Mouse (Mus musculus) heart, postnatal 25 days (tissue): ENCODE data around the gene Tcp11l1. TPM values are rescaled to one million over a fixed set of nuclear protein-coding genes. Genes with fewer than 3 reads are reported as not detected.

Experiments used
- DNase-seq: peaks from one replicate; pipeline ENCODE4 v3.0.0; 2022; ENCODE audit warnings: low spot score
- intact Hi-C: fragments of 180-260 bp; cut with DNase I; formaldehyde crosslinking; loops from one replicate; pipeline ENCODE4 v1.15.1; 2025
- total RNA-seq, 2 experiments: library from RNA; stranded (reverse); gene quantifications; 2 replicates each; pipeline ENCODE4 v1.2.3; 2021

Gene Tcp11l1
- total RNA-seq: 1 to 10 TPM; 6.0 to 7.3 TPM

- DNase-seq: peak; percentile 36
- intact Hi-C loops: no loop called here
Observed at GRCm38 (mm10) chr2:104711585-104712485, at the start of gene Tcp11l1. Tcp11l1 (minus strand) TSS chr2:104712169.

- no peak for DNase-seq
- intact Hi-C loops: loop anchor here (10.0 kb wide), 1 partner anchor 306 kb away; no protein-coding TSS in a partner anchor
Observed at GRCm38 (mm10) chr2:104750611-104751010, 38.6 kb upstream of the Tcp11l1 start.

- DNase-seq: no peak
- intact Hi-C loops: no loop called here
Observed at GRCm38 (mm10) chr2:104748652-104749183, 36.7 kb upstream of the Tcp11l1 start.

- DNase-seq: no peak
- intact Hi-C loops: no loop called here
Observed at GRCm38 (mm10) chr2:104746251-104746650, 34.3 kb upstream of the Tcp11l1 start.

DNA sequence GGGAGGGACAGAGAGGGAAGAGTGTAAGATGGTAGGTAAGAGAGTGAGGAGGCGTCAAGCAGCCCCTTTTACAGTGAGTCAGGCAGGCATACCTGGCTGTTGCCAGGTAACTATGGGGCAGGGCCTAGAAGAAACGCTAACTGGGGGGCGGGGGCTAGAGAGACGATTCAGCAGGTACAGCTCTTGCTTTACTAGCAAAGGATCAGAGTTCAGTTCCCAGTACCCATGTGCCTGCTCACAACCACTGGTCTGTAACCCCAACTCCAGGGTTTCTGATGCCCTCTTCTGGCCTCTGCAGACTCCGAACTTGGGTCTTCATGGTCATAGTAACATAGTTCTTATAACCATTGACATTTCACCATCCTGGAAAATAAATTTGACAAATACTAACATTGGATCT lies 32.0 kb upstream of the Tcp11l1 start:
- DNase-seq: no peak
- intact Hi-C loops: loop anchor here (5.0 kb wide), 1 partner anchor 57 kb away; no protein-coding TSS in a partner anchor

- intact Hi-C loops: loop anchor here (5.0 kb wide), 1 partner anchor 56 kb away; no protein-coding TSS in a partner anchor
- DNase-seq: no peak
Observed at GRCm38 (mm10) chr2:104743160-104743559, 31.2 kb upstream of the Tcp11l1 start.

GRCm38 (mm10) chr2:104742741-104743064 lies 30.7 kb upstream of the Tcp11l1 start, which contains the start of gene Depdc7:
Depdc7 (minus strand) TSS chr2:104742878.
- intact Hi-C loops: loop anchor here (5.0 kb wide), 1 partner anchor 55 kb away; no protein-coding TSS in a partner anchor
- DNase-seq: peak; percentile 74

DNA sequence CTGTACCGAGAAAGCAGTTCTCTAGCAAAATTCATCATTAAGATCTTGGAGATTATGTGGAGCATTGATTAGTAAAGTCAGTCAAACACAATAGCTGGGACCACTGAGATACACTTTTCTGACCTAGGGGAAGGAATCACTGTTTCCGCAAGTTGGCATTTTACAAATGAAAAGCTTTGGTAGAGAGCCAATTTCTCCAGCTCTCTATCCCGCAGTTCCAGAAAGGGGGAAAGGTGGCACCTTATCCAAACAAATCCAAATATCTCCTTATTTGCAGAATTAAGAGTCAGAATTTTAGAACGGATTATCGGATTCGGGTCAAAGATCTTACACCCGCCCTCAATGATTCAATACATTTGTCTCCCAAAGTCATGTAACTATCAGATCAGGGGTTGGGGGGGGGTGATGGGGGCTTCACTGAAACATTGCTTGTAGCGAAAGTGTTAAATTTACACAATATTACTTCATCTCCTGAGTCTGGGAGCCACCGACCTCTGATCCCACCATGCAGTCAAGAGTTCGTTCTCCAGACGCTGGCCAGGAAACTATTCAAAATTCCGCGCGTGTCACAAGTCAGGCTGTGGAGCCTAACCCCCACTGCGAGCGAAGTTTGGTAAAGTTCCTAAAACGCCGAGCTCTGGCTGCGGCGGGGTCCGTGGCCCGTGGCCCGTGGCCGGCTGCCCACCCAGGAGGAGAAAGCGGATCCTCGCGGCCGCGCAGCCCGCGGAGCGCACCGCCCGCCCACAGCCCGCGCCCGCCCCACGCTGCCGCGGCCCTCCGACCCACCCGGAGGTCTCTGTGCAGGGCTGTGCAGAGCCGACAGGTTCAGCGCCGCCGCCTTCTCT lies 30.1 kb upstream of the Tcp11l1 start:
- no peak for DNase-seq
- intact Hi-C loops: loop anchor here (5.0 kb wide), 1 partner anchor 55 kb away; no protein-coding TSS in a partner anchor

GRCm38 (mm10) chr2:104741015-104741758 lies 29.2 kb upstream of the Tcp11l1 start:
- DNase-seq: no peak
- intact Hi-C loops: loop anchor here (5.0 kb wide), 1 partner anchor 54 kb away; no protein-coding TSS in a partner anchor

DNA sequence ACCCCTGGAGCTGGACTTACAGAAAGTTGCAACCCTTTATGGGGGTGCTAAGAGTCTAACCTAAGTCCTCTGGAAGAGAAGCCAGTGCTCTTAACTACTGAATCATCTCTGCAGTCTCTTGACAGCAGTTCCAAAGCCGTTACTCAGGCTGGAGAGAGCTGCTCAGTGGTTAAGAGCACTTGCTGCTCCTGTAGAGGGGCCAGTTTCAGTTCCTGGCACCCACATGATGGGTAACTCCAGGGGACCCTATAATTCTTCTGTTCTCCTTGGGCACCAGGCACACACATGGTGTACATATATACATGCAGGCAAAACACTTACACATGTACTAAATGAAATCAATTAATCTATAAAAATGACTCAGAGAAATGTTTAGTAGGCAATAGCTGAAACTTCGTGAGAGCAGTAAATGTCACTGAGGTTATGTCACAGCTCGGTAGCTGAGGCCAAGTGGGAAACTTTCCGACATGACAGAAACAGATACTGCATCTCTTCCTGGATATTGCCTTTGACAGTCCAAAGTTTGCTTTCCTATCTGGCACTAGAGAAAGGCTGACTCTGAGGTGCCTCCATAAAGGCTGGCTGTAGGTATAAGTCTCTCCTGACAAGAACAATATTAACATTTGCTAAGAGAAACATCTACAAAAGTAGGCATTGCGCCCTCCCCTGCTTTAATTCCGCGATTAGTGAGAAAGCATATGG lies 28.4 kb upstream of the Tcp11l1 start:
- DNase-seq: no peak
- intact Hi-C loops: loop anchor here (5.0 kb wide), 1 partner anchor 53 kb away; no protein-coding TSS in a partner anchor

- DNase-seq: no peak
- intact Hi-C loops: loop anchor here (5.0 kb wide), 1 partner anchor 52 kb away; no protein-coding TSS in a partner anchor
Observed at GRCm38 (mm10) chr2:104739691-104740090, 27.7 kb upstream of the Tcp11l1 start.

DNA sequence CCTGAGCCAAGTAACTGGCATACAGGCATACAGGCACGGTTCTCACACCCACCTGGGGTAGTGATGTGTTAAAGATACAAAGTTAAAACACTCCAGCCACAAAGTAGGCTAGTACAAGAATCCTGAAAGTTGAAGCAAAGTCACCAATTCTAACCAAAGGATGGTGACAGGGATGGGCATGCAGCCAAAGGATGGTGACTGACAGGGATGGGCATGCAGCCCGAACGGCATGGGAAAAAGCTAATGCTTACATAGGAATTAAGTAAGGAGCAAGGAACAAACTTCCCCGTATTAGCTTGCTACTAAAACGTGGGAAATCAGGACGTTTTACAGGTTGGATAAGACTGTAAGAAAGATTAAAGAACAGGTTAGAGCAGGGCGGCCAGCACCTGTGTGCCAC lies 24.3 kb upstream of the Tcp11l1 start:
- intact Hi-C loops: no loop called here
- DNase-seq: no peak

DNA sequence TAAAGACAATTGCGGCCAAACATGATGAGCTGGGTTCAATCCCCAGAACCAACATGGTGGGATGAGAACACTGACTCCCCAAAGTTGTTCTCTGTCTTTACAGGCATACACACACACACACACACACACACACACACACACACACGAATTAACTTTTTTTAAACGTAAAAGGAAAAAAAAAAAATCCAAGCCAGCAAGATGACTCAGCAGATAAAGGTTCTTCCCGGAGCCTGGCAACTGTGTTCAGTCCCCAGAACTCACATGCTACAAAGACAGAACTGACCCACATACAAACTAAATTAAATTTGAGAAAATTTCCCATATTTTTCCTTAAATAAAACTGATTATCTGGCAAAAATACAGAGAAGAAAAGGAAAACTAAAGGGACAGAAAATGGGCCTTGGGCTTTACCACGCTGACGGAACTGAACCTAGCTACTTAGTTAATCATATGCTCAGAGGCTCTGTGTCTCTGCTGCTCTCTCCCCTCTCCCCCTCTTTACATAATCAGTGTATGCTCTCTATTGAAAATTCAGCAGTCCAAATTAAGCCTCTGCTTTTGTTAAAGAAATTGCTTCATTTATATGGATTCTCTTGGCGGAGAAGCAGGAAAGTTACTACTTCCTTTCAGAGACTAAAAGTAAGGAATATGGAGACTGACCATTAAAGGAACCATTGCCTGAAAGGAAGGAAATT lies 20.7 kb upstream of the Tcp11l1 start:
- no peak for DNase-seq
- intact Hi-C loops: no loop called here

DNA sequence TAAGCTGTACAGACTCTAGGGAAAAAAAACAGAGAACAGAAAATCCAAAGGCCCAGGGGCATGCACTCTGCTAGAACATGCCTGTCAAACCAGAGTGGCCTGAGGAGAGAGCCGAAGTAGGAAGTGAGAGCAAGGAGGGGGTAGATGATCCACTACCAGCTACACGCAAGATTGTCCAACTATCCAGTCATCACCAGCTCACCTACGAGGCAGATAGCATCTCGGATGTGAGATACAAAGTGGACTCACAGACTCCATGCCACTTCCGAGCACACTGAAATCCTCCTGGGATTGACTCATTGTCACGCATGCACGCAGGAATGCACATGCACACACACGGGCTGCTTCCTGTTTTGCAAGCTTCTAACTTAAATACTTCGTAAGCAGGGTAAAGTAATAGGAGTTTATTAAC lies 20.1 kb upstream of the Tcp11l1 start:
- no peak for DNase-seq
- intact Hi-C loops: no loop called here

DNA sequence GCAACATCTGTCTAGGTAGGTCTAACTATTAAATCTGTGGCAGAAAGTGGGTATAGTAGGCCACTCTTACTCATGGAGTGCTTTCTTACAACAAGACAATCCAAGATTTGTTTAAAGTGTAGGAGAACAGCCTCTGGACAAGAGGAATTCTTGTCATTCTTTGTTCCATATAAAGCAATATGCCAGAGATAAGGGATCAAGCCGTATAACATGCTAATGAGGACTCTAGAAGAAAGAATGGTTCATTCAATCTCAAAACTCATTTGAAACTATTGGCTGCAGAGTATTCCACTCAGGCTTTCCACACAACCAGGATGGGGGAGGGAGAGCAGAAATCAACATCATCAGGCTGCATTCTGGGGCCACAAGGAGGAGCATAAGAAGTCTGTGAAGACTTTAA lies 15.4 kb upstream of the Tcp11l1 start:
- intact Hi-C loops: no loop called here
- DNase-seq: no peak

DNA sequence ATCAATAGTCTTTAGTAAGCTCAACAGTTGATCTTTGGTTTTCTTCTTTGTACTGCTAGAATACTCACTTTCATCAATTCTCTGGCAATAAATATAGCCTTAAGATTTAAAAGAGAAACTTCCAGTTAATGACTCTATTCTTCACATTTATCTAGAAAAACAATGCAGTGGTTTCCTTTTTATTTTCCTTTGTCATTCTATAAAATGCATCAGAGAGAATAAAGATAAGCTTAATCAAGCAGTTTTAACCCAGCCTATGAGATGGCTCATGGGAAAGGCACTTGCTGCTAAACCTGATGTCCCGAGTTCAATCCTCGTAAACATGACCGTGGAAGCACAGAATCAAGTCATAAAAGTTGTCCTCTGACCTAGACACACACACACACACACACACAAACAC lies 10.1 kb upstream of the Tcp11l1 start:
- intact Hi-C loops: no loop called here

GRCm38 (mm10) chr2:104717827-104718226 lies 5.9 kb upstream of the Tcp11l1 start:
- no peak for DNase-seq
- intact Hi-C loops: no loop called here

More for the DNA sequence above, 10.1 kb upstream of the Tcp11l1 start:
- DNase-seq: no peak

- no peak for DNase-seq
- intact Hi-C loops: no loop called here
Observed at GRCm38 (mm10) chr2:104717231-104717735, 5.3 kb upstream of the Tcp11l1 start.
